Mouse (Mus musculus) adrenal gland, postnatal 25 days (tissue): ENCODE data around the gene Nabp2. TPM values are rescaled to one million over a fixed set of nuclear protein-coding genes. Genes with fewer than 3 reads are reported as not detected.

Experiments used
- microRNA-seq, 2 experiments: library from miRNA; unstranded; fragments of <30 nt; microRNA quantifications; one replicate each; pipeline ENCODE4 v1.2.0; 2021
- total RNA-seq: library from RNA; stranded (reverse); gene quantifications from 2 replicates; pipeline ENCODE4 v1.2.3, GENCODE M21; 2021

The Nabp2 gene
- total RNA-seq, 1 experiment from 2014 or later: 74.6 TPM

Small RNA genes lying within 50 kb of the gene (microRNA-seq; reads per million reads assigned to microRNA genes)
- gene Gm25361 (0 reads per million in 2 experiments), gene Gm26308 (0 reads per million in 2 experiments), gene Mir6914 (0 to 0.69 reads per million in 2 experiments), gene Mir6915 (0.34 to 1.4 reads per million in 2 experiments), gene Mir8105 (0 to 0.34 reads per million in 2 experiments)

Other genes starting within 250 kb of the Nabp2 start
- 84.6 and 85.7 TPM in 2 replicates for gene Rbms2, start 231.2 kb downstream of the Nabp2 start, total RNA-seq
- 1.3 and 5.5 TPM in 2 replicates for gene Gls2, start 217.0 kb downstream of the Nabp2 start, total RNA-seq
- gene Spryd4, start 199.7 kb downstream of the Nabp2 start, total RNA-seq: 15.3 and 18.0 TPM in 2 replicates
- gene Mip, start 185.7 kb downstream of the Nabp2 start, total RNA-seq: not detected in 2 replicates
- gene Timeless, start 179.4 kb downstream of the Nabp2 start, total RNA-seq: 14.1 and 20.7 TPM in 2 replicates
- 0.30 and 2.8 TPM in 2 replicates for gene Apon, start 157.4 kb downstream of the Nabp2 start, total RNA-seq
- 9.7 and 10.0 TPM in 2 replicates for gene Apof, start 142.8 kb downstream of the Nabp2 start, total RNA-seq
- gene Stat2, start 140.9 kb downstream of the Nabp2 start, total RNA-seq: 37.2 and 52.6 TPM in 2 replicates
- gene Il23a, start 112.7 kb downstream of the Nabp2 start, total RNA-seq: not detected in 2 replicates
- gene Pan2, start 108.2 kb downstream of the Nabp2 start, total RNA-seq: 28.9 and 32.7 TPM in 2 replicates
- 164 and 206 TPM in 2 replicates for gene Cnpy2, start 89.0 kb downstream of the Nabp2 start, total RNA-seq
- 287 and 317 TPM in 2 replicates for gene Cs, start 73.8 kb downstream of the Nabp2 start, total RNA-seq
- gene Coq10a, start 42.5 kb downstream of the Nabp2 start, total RNA-seq: 74.4 and 80.2 TPM in 2 replicates
- 72.3 and 75.1 TPM in 2 replicates for gene Ankrd52, start 34.4 kb downstream of the Nabp2 start, total RNA-seq
- gene Slc39a5, start 10.3 kb downstream of the Nabp2 start, total RNA-seq: not detected in 2 replicates
- 35.9 and 44.4 TPM in 2 replicates for gene Rnf41, start 165 bp upstream of the Nabp2 start, total RNA-seq
- gene Smarcc2, start 47.8 kb upstream of the Nabp2 start, total RNA-seq: 107 and 125 TPM in 2 replicates
- gene Myl6, start 82.7 kb upstream of the Nabp2 start, total RNA-seq: 791 and 820 TPM in 2 replicates
- 5.0 and 6.9 TPM in 2 replicates for gene Myl6b, start 87.2 kb upstream of the Nabp2 start, total RNA-seq
- 18.1 and 22.9 TPM in 2 replicates for gene Esyt1, start 114.4 kb upstream of the Nabp2 start, total RNA-seq
- 9.1 and 13.6 TPM in 2 replicates for gene Zc3h10, start 136.3 kb upstream of the Nabp2 start, total RNA-seq
- 2,617 and 2,671 TPM in 2 replicates for gene Rpl41, start 137.8 kb upstream of the Nabp2 start, total RNA-seq
- gene Pa2g4, start 154.5 kb upstream of the Nabp2 start, total RNA-seq: 83.8 and 97.6 TPM in 2 replicates
- gene Erbb3, start 178.2 kb upstream of the Nabp2 start, total RNA-seq: 2.8 and 3.8 TPM in 2 replicates
- gene Rps26, start 215.3 kb upstream of the Nabp2 start, total RNA-seq: 688 and 827 TPM in 2 replicates
- gene Ikzf4, start 234.5 kb upstream of the Nabp2 start, total RNA-seq: 1.5 and 2.0 TPM in 2 replicates